7 mouse cellular contexts compared by ENCODE assay signal in the genomic region with DNA sequence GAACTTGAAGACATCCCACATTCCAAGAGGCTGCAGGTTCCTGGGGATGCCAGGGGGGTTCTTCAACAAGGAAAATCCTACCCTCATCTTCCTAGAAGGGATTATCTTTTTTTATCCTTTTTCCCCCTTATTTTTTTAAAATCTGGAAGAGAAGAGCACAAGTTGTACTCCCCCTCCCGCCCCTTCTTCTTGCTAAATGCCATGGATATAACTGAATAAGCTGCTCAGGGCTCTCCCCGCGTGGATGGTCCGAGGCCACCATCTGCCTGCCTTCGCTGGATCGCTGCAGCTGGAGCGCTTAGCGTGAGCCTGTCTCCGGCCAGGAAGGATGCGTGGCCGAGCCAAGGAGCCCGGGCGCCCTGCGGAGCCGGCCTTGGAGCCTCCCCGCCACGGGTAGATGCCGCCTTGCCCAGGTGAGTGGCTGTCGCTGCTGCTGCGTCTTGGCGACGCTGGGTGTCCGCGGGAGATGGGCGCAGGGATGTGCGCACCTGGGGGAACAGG. TPM values are rescaled to one million over a fixed set of nuclear protein-coding genes. Genes with fewer than 3 reads are reported as not detected.
DNase-seq lines count a peak whose midpoint lies in the region; ATAC-seq and TF ChIP-seq lines count a peak whose summit lies in the region.

No protein-coding gene starts in this region.

- H3K4me3 ChIP-seq in lung, embryonic 15.5 days = peak overlapping the region; percentile 53
- peak overlapping the region; percentile 60 for H3K4me3 ChIP-seq in forebrain, embryonic 10.5 days
- peak overlapping the region; percentile 45 for H3K4me3 ChIP-seq in hindbrain, postnatal 0 days (ENCODE audit: low read length)
- peak overlapping the region; percentile 56 for H3K4me3 ChIP-seq in midbrain, embryonic 12.5 days

- no peak for ATAC-seq in lung, embryonic 15.5 days (ENCODE audit: borderline replicate concordance, extremely low read depth, low FRiP score, low TSS enrichment)
- no peak for ATAC-seq in hindbrain, postnatal 0 days
- ATAC-seq in midbrain, embryonic 12.5 days (ENCODE audit: low FRiP score, low read depth) = peak; percentile 31
- ATAC-seq in cerebellum, adult (ENCODE audit: insufficient number of reproducible peaks, low FRiP score, low TSS enrichment) = no peak

- DNase-seq in lung, postnatal 25 days (ENCODE audit: low spot score) = no peak
- peak; percentile 20 for DNase-seq in forebrain, embryonic 10.5 days (ENCODE audit: extremely low spot score, low spot score)
- peak; percentile 67 for DNase-seq in hindbrain, postnatal 0 days (ENCODE audit: low spot score)
- no peak for DNase-seq in urinary bladder, adult 2 months (ENCODE audit: low spot score)

- no peaks in the 10 kb centered on the region for H3K36me3 ChIP-seq in lung, embryonic 15.5 days
- no peaks in the 10 kb centered on the region for H3K36me3 ChIP-seq in forebrain, embryonic 10.5 days (replicated peaks)
- H3K36me3 ChIP-seq in hindbrain, postnatal 0 days (ENCODE audit: insufficient read depth, low read length) = no peaks in the 10 kb centered on the region
- no peaks in the 10 kb centered on the region for H3K36me3 ChIP-seq in midbrain, embryonic 12.5 days

- H3K4me2 ChIP-seq in lung, embryonic 15.5 days = peak overlapping the region; percentile 92
- peak overlapping the region; percentile 64 for H3K4me2 ChIP-seq in hindbrain, postnatal 0 days (ENCODE audit: low read depth, low read length)
- H3K4me2 ChIP-seq in midbrain, embryonic 12.5 days (replicated peaks) = peak overlapping the region; percentile 75

- H3K9ac ChIP-seq in lung, embryonic 15.5 days = no peak overlapping the region
- peak overlapping the region; percentile 58 for H3K9ac ChIP-seq in hindbrain, postnatal 0 days (replicated peaks; ENCODE audit: low read length)
- peak overlapping the region; percentile 69 for H3K9ac ChIP-seq in midbrain, embryonic 12.5 days (replicated peaks)

- no peaks in the 10 kb centered on the region for H3K9me3 ChIP-seq in lung, embryonic 15.5 days
- H3K9me3 ChIP-seq in forebrain, embryonic 10.5 days = no peaks in the 10 kb centered on the region
- H3K9me3 ChIP-seq in hindbrain, postnatal 0 days (ENCODE audit: low read length) = no peaks in the 10 kb centered on the region
- H3K9me3 ChIP-seq in midbrain, embryonic 12.5 days = no peaks in the 10 kb centered on the region

- no peak for TF ChIP-seq CTCF in hindbrain, postnatal 0 days (IDR thresholded peaks at IDR 0.05; ENCODE audit: low read depth)

- peaks cover 38% of the 10 kb centered on the region for H3K27me3 ChIP-seq in lung, embryonic 15.5 days
- H3K27me3 ChIP-seq in forebrain, embryonic 10.5 days (ENCODE audit: poor library complexity, severe bottlenecking) = peaks cover 39% of the 10 kb centered on the region
- H3K27me3 ChIP-seq in hindbrain, postnatal 0 days (ENCODE audit: insufficient read depth, low read length) = no peaks in the 10 kb centered on the region
- H3K27me3 ChIP-seq in midbrain, embryonic 12.5 days = peaks cover 44% of the 10 kb centered on the region

- peaks cover 16% of the 10 kb centered on the region for H3K4me1 ChIP-seq in lung, embryonic 15.5 days
- peaks cover 40% of the 10 kb centered on the region for H3K4me1 ChIP-seq in forebrain, embryonic 10.5 days
- H3K4me1 ChIP-seq in hindbrain, postnatal 0 days (ENCODE audit: insufficient read depth, low read length) = no peaks in the 10 kb centered on the region
- H3K4me1 ChIP-seq in midbrain, embryonic 12.5 days = peaks cover 11% of the 10 kb centered on the region

- H3K27ac ChIP-seq in lung, embryonic 15.5 days = no peak overlapping the region
- peak overlapping the region; percentile 87 for H3K27ac ChIP-seq in forebrain, embryonic 10.5 days
- H3K27ac ChIP-seq in hindbrain, postnatal 0 days = peak overlapping the region; percentile 82; the same call in 1 of the 2 replicates
- 0 out of 2 replicates have a peak overlapping the region, but pooled peaks have one; percentile 30 for H3K27ac ChIP-seq in midbrain, embryonic 12.5 days (replicated peaks)

- 2% methylated on average over 25 of the region's 26 CpGs for WGBS in lung, embryonic 15.5 days
- WGBS in forebrain, embryonic 10.5 days = under 1% methylated on average over 26 of the region's 26 CpGs
- WGBS in hindbrain, postnatal 0 days = under 1% methylated on average over 26 of the region's 26 CpGs
- WGBS in midbrain, embryonic 12.5 days = under 1% methylated on average over 26 of the region's 26 CpGs

RNA-seq across cellular contexts. Expression of a gene that starts 0.3 kb away (rescaled TPM):
- 0.26 and 0.35 TPM in 2 replicates for polyA plus RNA-seq in lung, embryonic 15.5 days (2015; fragmentation: Nextera tagmentation; extraction: Ambion mirVana)
- 0.84 and 1.2 TPM in 2 replicates for polyA plus RNA-seq in forebrain, embryonic 10.5 days (2016; fragmentation: Nextera tagmentation; extraction: Ambion mirVana)
- total RNA-seq in hindbrain, postnatal 0 days (2014; rRNA removed) = 26.1 and 28.3 TPM in 2 replicates
- polyA plus RNA-seq in hindbrain, postnatal 0 days (2015; fragmentation: Nextera tagmentation; extraction: Ambion mirVana) = 10.7 and 11.9 TPM in 2 replicates
- 1.4 and 1.5 TPM in 2 replicates for polyA plus RNA-seq in midbrain, embryonic 12.5 days (2016; fragmentation: Nextera tagmentation; extraction: Ambion mirVana)
- 0.08 and 0.12 TPM in 2 replicates for polyA plus RNA-seq in urinary bladder, adult 2 months (2012; rRNA removed)

Comparison
In these comparisons a context has a peak if more than half of its experiments do, and no peak if none do; other contexts are left out.
1. DNase-seq: peak in forebrain, embryonic 10.5 days (single experiment) and hindbrain, postnatal 0 days (single experiment); none in lung, postnatal 25 days (single experiment) and urinary bladder, adult 2 months (single experiment).
2. Peak in every context shown above with its lines, with median percentiles within 50 percentile points of each other: H3K4me2 ChIP-seq and H3K4me3 ChIP-seq.